In genomic region chr5:148608178-148608577, GRCm38 (mm10) we compare ENCODE assay signal across 8 mouse cellular contexts. TPM values are rescaled to one million over a fixed set of nuclear protein-coding genes. Genes with fewer than 3 reads are reported as not detected.
A peak's percentile ranks its signal among the peaks of the same experiment; 100 is the strongest.
DNase-seq lines count a peak whose midpoint lies in the region; ATAC-seq lines count a peak whose summit lies in the region.

No protein-coding gene starts in this region.

- H3K27ac ChIP-seq in hindbrain, embryonic 14.5 days, result 0 out of 2 replicates have a peak overlapping the region, but pooled peaks have one; percentile 5
- no peak overlapping the region for H3K27ac ChIP-seq in hindbrain, embryonic 10.5 days
- H3K27ac ChIP-seq in heart, embryonic 16.5 days (ENCODE audit: low read length), result no peak overlapping the region
- peak overlapping the region; percentile 6; the same call in 1 of the 2 replicates for H3K27ac ChIP-seq in limb, embryonic 15.5 days

- no peaks in the 10 kb centered on the region for H3K27me3 ChIP-seq in hindbrain, embryonic 14.5 days (ENCODE audit: control insufficient read depth, insufficient read depth, low read length)
- no peaks in the 10 kb centered on the region for H3K27me3 ChIP-seq in hindbrain, embryonic 10.5 days (ENCODE audit: insufficient read depth, poor library complexity, severe bottlenecking)
- H3K27me3 ChIP-seq in heart, embryonic 16.5 days (ENCODE audit: control insufficient read depth, insufficient read depth, low read length), result no peaks in the 10 kb centered on the region
- H3K27me3 ChIP-seq in limb, embryonic 15.5 days, result no peaks in the 10 kb centered on the region

- no peaks in the 10 kb centered on the region for H3K9me3 ChIP-seq in hindbrain, embryonic 14.5 days (ENCODE audit: control insufficient read depth, low read length)
- 0 out of 2 replicates have a peak, but pooled peaks cover 2% of the 10 kb centered on the region for H3K9me3 ChIP-seq in hindbrain, embryonic 10.5 days
- H3K9me3 ChIP-seq in heart, embryonic 16.5 days (replicated peaks; ENCODE audit: control insufficient read depth, low read length), result no peaks in the 10 kb centered on the region; the same call in 1 of the 2 replicates
- H3K9me3 ChIP-seq in limb, embryonic 15.5 days, result no peaks in the 10 kb centered on the region

- 41% methylated on average over 9 of the region's 9 CpGs for WGBS in hindbrain, embryonic 14.5 days
- WGBS in hindbrain, embryonic 10.5 days, result 63% methylated on average over 9 of the region's 9 CpGs
- WGBS in heart, embryonic 16.5 days, result 13% methylated on average over 9 of the region's 9 CpGs
- WGBS in limb, embryonic 15.5 days, result 11% methylated on average over 9 of the region's 9 CpGs

- no peaks in the 10 kb centered on the region for H3K36me3 ChIP-seq in hindbrain, embryonic 14.5 days (replicated peaks; ENCODE audit: control insufficient read depth, insufficient read depth)
- no peaks in the 10 kb centered on the region for H3K36me3 ChIP-seq in hindbrain, embryonic 10.5 days
- no peaks in the 10 kb centered on the region for H3K36me3 ChIP-seq in heart, embryonic 16.5 days (ENCODE audit: control insufficient read depth, insufficient read depth)
- no peaks in the 10 kb centered on the region for H3K36me3 ChIP-seq in limb, embryonic 15.5 days

- H3K4me3 ChIP-seq in hindbrain, embryonic 14.5 days (replicated peaks; ENCODE audit: low read length), result no peak overlapping the region
- H3K4me3 ChIP-seq in hindbrain, embryonic 10.5 days, result no peak overlapping the region
- 0 out of 2 replicates have a peak overlapping the region, but pooled peaks have one; percentile 9 for H3K4me3 ChIP-seq in heart, embryonic 16.5 days (ENCODE audit: low read length)
- H3K4me3 ChIP-seq in limb, embryonic 15.5 days, result no peak overlapping the region

- no peak overlapping the region for H3K9ac ChIP-seq in hindbrain, embryonic 14.5 days
- no peak overlapping the region for H3K9ac ChIP-seq in heart, embryonic 16.5 days (ENCODE audit: low read length)
- no peak overlapping the region for H3K9ac ChIP-seq in limb, embryonic 15.5 days

- peaks cover 6% of the 10 kb centered on the region for H3K4me1 ChIP-seq in hindbrain, embryonic 14.5 days (replicated peaks; ENCODE audit: control insufficient read depth, insufficient read depth, low read length)
- peaks cover 6% of the 10 kb centered on the region for H3K4me1 ChIP-seq in hindbrain, embryonic 10.5 days (replicated peaks)
- peaks cover 12% of the 10 kb centered on the region for H3K4me1 ChIP-seq in heart, embryonic 16.5 days (ENCODE audit: control insufficient read depth, insufficient read depth, low read length)
- H3K4me1 ChIP-seq in limb, embryonic 15.5 days, result peaks cover 15% of the 10 kb centered on the region

- H3K4me2 ChIP-seq in hindbrain, embryonic 14.5 days (replicated peaks), result no peak overlapping the region
- peak overlapping the region; percentile 44; the same call in 1 of the 2 replicates for H3K4me2 ChIP-seq in heart, embryonic 16.5 days (ENCODE audit: low read depth, low read length)
- no peak overlapping the region for H3K4me2 ChIP-seq in limb, embryonic 15.5 days

- no peak for ATAC-seq in hindbrain, embryonic 14.5 days (ENCODE audit: low FRiP score)
- ATAC-seq in heart, embryonic 16.5 days (replicated peaks; ENCODE audit: extremely low read depth, insufficient read depth, low FRiP score), result peak; percentile 86
- peak; percentile 58; the same call in 1 of the 2 replicates for ATAC-seq in limb, embryonic 15.5 days (ENCODE audit: insufficient number of reproducible peaks, low FRiP score, low TSS enrichment, low read depth)

- DNase-seq in hindbrain, embryonic 14.5 days (ENCODE audit: low spot score), result peak; percentile 61
- no peak for DNase-seq in hindbrain, embryonic 10.5 days (ENCODE audit: low spot score)
- DNase-seq in embryo, embryonic 11 days, result peak; percentile 44
- DNase-seq in urinary bladder, postnatal 4 days (ENCODE audit: low spot score in 2 of 2), result peak; percentile 65 to 74
- no peak for DNase-seq in T-cell, adult 2 months (ENCODE audit: low spot score)
- DNase-seq in layer of hippocampus, adult 11-12 months (ENCODE audit: low spot score), result no peak

RNA-seq across cellular contexts. Expression of gene Ubl3, which starts 55.6 kb away (rescaled TPM):
- polyA plus RNA-seq in hindbrain, embryonic 14.5 days (2014; fragmentation: Nextera tagmentation; extraction: Ambion mirVana), result 102 and 114 TPM in 2 replicates
- 60.8 and 71.8 TPM in 2 replicates for polyA plus RNA-seq in hindbrain, embryonic 10.5 days (2016; fragmentation: Nextera tagmentation; extraction: Ambion mirVana)
- polyA plus RNA-seq in heart, embryonic 16.5 days (2015; fragmentation: Nextera tagmentation; extraction: Ambion mirVana), result 60.2 and 70.9 TPM in 2 replicates
- polyA plus RNA-seq in limb, embryonic 15.5 days (2015; fragmentation: Nextera tagmentation; extraction: Ambion mirVana), result 73.1 and 73.6 TPM in 2 replicates

Comparison
In these comparisons a context has a peak if more than half of its experiments do, and no peak if none do; other contexts are left out.
1. DNase-seq: peak in hindbrain, embryonic 14.5 days (single experiment), embryo, embryonic 11 days (single experiment) and urinary bladder, postnatal 4 days (2 of 2); none in hindbrain, embryonic 10.5 days (single experiment), T-cell, adult 2 months (single experiment) and layer of hippocampus, adult 11-12 months (single experiment).
2. H3K27ac ChIP-seq: peak in hindbrain, embryonic 14.5 days (single experiment) and limb, embryonic 15.5 days (single experiment); none in hindbrain, embryonic 10.5 days (single experiment) and heart, embryonic 16.5 days (single experiment).